Mouse (Mus musculus) myocyte (in vitro differentiated cells): ENCODE data around the gene Arvcf. TPM values are rescaled to one million over a fixed set of nuclear protein-coding genes. Genes with fewer than 3 reads are reported as not detected.

Source experiments
- H3K27me3 ChIP-seq: one replicate; pipeline ENCODE4 v1.6.1; 2011; ENCODE audit not compliant: control insufficient read depth, insufficient read depth, insufficient read length
- H3K36me3 ChIP-seq: one replicate; pipeline ENCODE4 v1.6.1; 2011; ENCODE audit not compliant: control insufficient read depth, insufficient read depth
- H3K4me2 ChIP-seq: one replicate; pipeline ENCODE4 v1.6.1; 2011; ENCODE audit warnings: low read depth, control low read depth
- H3K4me3 ChIP-seq: one replicate; pipeline ENCODE4 v1.5.1; 2011; ENCODE audit warnings: mild to moderate bottlenecking, control low read depth, moderate library complexity
- H3K79me2 ChIP-seq: one replicate; pipeline ENCODE4 v1.6.1; 2011; ENCODE audit not compliant: control insufficient read depth, insufficient read depth
- H3ac ChIP-seq: one replicate; pipeline ENCODE4 v1.6.1; 2011; ENCODE audit not compliant: control insufficient read depth, insufficient read length
- CEBPB ChIP-seq: IDR thresholded peaks from 2 replicates; pipeline ENCODE4 v1.6.1; 2011; ENCODE audit warnings: mild to moderate bottlenecking, moderate library complexity; ENCODE audit not compliant: poor library complexity, insufficient read depth, severe bottlenecking
- E2F4 ChIP-seq: IDR thresholded peaks from one replicate; pipeline ENCODE4 v1.6.1; 2011; ENCODE audit warnings: mild to moderate bottlenecking, control low read depth, moderate library complexity; ENCODE audit not compliant: insufficient read depth
- MAX ChIP-seq: IDR thresholded peaks from one replicate; pipeline ENCODE4 v1.6.1; 2011; ENCODE audit warnings: low read depth, mild to moderate bottlenecking, control low read depth
- MYOD1 ChIP-seq, 3 experiments: IDR thresholded peaks; one replicate each; pipeline ENCODE4 v1.6.1; 2011; ENCODE audit warnings: control low read depth in 2 of 3, low read depth in 2 of 3, mild to moderate bottlenecking in 2 of 3, moderate library complexity in 1 of 3; ENCODE audit not compliant: insufficient read length in 2 of 3, control insufficient read depth in 1 of 3
- MYOG ChIP-seq, 3 experiments: IDR thresholded peaks; one replicate each; pipeline ENCODE4 v1.6.1; 2011; ENCODE audit warnings: control low read depth in 2 of 3, low read depth in 2 of 3, mild to moderate bottlenecking in 2 of 3; ENCODE audit not compliant: insufficient read length in 2 of 3, control insufficient read depth in 1 of 3, insufficient read depth in 1 of 3
- POLR2A ChIP-seq: IDR thresholded peaks from one replicate; pipeline ENCODE4 v1.6.1; 2011; ENCODE audit warnings: low read depth, mild to moderate bottlenecking, control low read depth, moderate library complexity; ENCODE audit not compliant: insufficient read length
- POLR2AphosphoS2 ChIP-seq: IDR thresholded peaks from one replicate; pipeline ENCODE4 v1.6.1; 2011; ENCODE audit warnings: low read depth, control low read depth; ENCODE audit not compliant: insufficient read length
- REST ChIP-seq: IDR thresholded peaks from one replicate; pipeline ENCODE4 v1.6.1; 2011; ENCODE audit warnings: mild to moderate bottlenecking, control low read depth, moderate library complexity; ENCODE audit not compliant: insufficient read depth, insufficient read length
- SRF ChIP-seq: IDR thresholded peaks from one replicate; pipeline ENCODE4 v1.6.1; 2011; ENCODE audit warnings: low read depth; ENCODE audit not compliant: control insufficient read depth, insufficient read length
- TCF12 ChIP-seq: IDR thresholded peaks from one replicate; pipeline ENCODE4 v1.6.1; 2011; ENCODE audit warnings: mild to moderate bottlenecking, control low read depth; ENCODE audit not compliant: poor library complexity, insufficient read depth, severe bottlenecking
- TCF3 ChIP-seq: IDR thresholded peaks from one replicate; pipeline ENCODE4 v1.6.1; 2011; ENCODE audit warnings: low read depth, control low read depth; ENCODE audit not compliant: insufficient read length
- USF1 ChIP-seq: IDR thresholded peaks from one replicate; pipeline ENCODE4 v1.6.1; 2011; ENCODE audit warnings: low read depth, mild to moderate bottlenecking, control low read depth, moderate library complexity
- polyA plus RNA-seq: library from polyadenylated mRNA; unstranded; fragments of >200 nt; fragmentation: generic; extraction: Trizol; gene quantifications from one replicate; pipeline ENCODE4 v1.2.1, GENCODE M21; 2012; ENCODE audit warnings: missing spikeins

Arvcf gene
- polyA plus RNA-seq, 1 experiment = 7.6 TPM

GRCm38 (mm10) chr16:18381621-18382258 lies 33.8 kb downstream of the Arvcf start:
- H3K27me3 ChIP-seq = no peaks in the 10 kb centered on the region
- H3K36me3 ChIP-seq = no peaks in the 10 kb centered on the region
- no peak overlapping the region for H3K4me2 ChIP-seq
- no peak overlapping the region for H3K4me3 ChIP-seq
- no peak overlapping the region for H3ac ChIP-seq
- no peaks in the 10 kb centered on the region for H3K79me2 ChIP-seq
- TF ChIP-seq MAX (no peak), CEBPB (no peak), MYOG (IDR thresholded peaks at IDR 0.05; ENCODE audit: control insufficient read depth in 1 of 3, insufficient read depth in 1 of 3, insufficient read length in 2 of 3, low read depth in 2 of 3) (peak in 2 of 3 experiments; percentile 6 to 61), E2F4 (no peak), REST (no peak), POLR2AphosphoS2 (no peak), TCF3 (no peak), MYOD1 (IDR thresholded peaks at IDR 0.05; ENCODE audit: control insufficient read depth in 1 of 3, insufficient read length in 2 of 3, low read depth in 2 of 3) (peak in 1 of 3 experiments; percentile 31), USF1 (no peak), SRF (no peak)

- TF ChIP-seq MYOG (IDR thresholded peaks at IDR 0.05; ENCODE audit: control insufficient read depth in 1 of 3, insufficient read depth in 1 of 3, insufficient read length in 2 of 3, low read depth in 2 of 3) (no peak), POLR2AphosphoS2 (no peak), MYOD1 (IDR thresholded peaks at IDR 0.05; ENCODE audit: control insufficient read depth in 1 of 3, insufficient read length in 2 of 3, low read depth in 2 of 3) (no peak), MAX (no peak), SRF (no peak), TCF12 (no peak), TCF3 (no peak), E2F4 (no peak), CEBPB (no peak), REST (no peak), POLR2A (no peak), USF1 (no peak)
- no peaks in the 10 kb centered on the region for H3K79me2 ChIP-seq
- H3K4me3 ChIP-seq = no peak overlapping the region
Observed at GRCm38 (mm10) chr16:18383045-18383726, 35.2 kb downstream of the Arvcf start.

GRCm38 (mm10) chr16:18383756-18384155 lies 35.8 kb downstream of the Arvcf start:
- Histone ChIP-seq H3K4me3 (no peak overlapping the region), H3ac (no peak overlapping the region), H3K4me2 (no peak overlapping the region), H3K36me3 (no peaks in the 10 kb centered on the region), H3K27me3 (no peaks in the 10 kb centered on the region), H3K79me2 (no peaks in the 10 kb centered on the region)
- TF ChIP-seq MAX (no peak), SRF (no peak), CEBPB (no peak), E2F4 (no peak), TCF3 (no peak), REST (no peak), MYOD1 (IDR thresholded peaks at IDR 0.05; ENCODE audit: control insufficient read depth in 1 of 3, insufficient read length in 2 of 3, low read depth in 2 of 3) (no peak), MYOG (IDR thresholded peaks at IDR 0.05; ENCODE audit: control insufficient read depth in 1 of 3, insufficient read depth in 1 of 3, insufficient read length in 2 of 3, low read depth in 2 of 3) (no peak), POLR2AphosphoS2 (no peak), USF1 (no peak), POLR2A (no peak), TCF12 (no peak)

More at GRCm38 (mm10) chr16:18383045-18383726, 35.2 kb downstream of the Arvcf start:
- Histone ChIP-seq H3ac (no peak overlapping the region), H3K27me3 (no peaks in the 10 kb centered on the region), H3K36me3 (no peaks in the 10 kb centered on the region), H3K4me2 (no peak overlapping the region)

GRCm38 (mm10) chr16:18384211-18384610 lies 36.2 kb downstream of the Arvcf start:
- H3K79me2 ChIP-seq = no peaks in the 10 kb centered on the region
- no peak for TF ChIP-seq CEBPB
- TF ChIP-seq MYOG (IDR thresholded peaks at IDR 0.05; ENCODE audit: control insufficient read depth in 1 of 3, insufficient read depth in 1 of 3, insufficient read length in 2 of 3, low read depth in 2 of 3) = no peak
- TF ChIP-seq SRF = no peak
- no peak for TF ChIP-seq MYOD1 (IDR thresholded peaks at IDR 0.05; ENCODE audit: control insufficient read depth in 1 of 3, insufficient read length in 2 of 3, low read depth in 2 of 3)
- TF ChIP-seq TCF3 = no peak
- TF ChIP-seq POLR2A = no peak
- TF ChIP-seq E2F4 = no peak
- no peak for TF ChIP-seq TCF12
- no peak for TF ChIP-seq USF1
- no peak for TF ChIP-seq REST
- no peak for TF ChIP-seq POLR2AphosphoS2
- no peak for TF ChIP-seq MAX
- no peak overlapping the region for H3ac ChIP-seq
- H3K36me3 ChIP-seq = no peaks in the 10 kb centered on the region
- no peak overlapping the region for H3K4me2 ChIP-seq
- no peaks in the 10 kb centered on the region for H3K27me3 ChIP-seq
- no peak overlapping the region for H3K4me3 ChIP-seq
